Mouse (Mus musculus) testis, postnatal 14 days (tissue): ENCODE data around the gene Aasdh.
A peak's percentile ranks its signal among the peaks of the same experiment; 100 is the strongest.

Experiments used
- DNase-seq: peaks from one replicate; pipeline ENCODE4 v3.0.0; 2021; ENCODE audit warnings: low spot score

The Aasdh gene

GRCm38 (mm10) chr5:76910807-76911206 lies 5.5 kb upstream of the Aasdh start:
- DNase-seq, result no peak

GRCm38 (mm10) chr5:76906155-76906499 lies 813 bp upstream of the Aasdh start:
- no peak for DNase-seq

GRCm38 (mm10) chr5:76904713-76905404 lies 455 bp downstream of the Aasdh start:
- DNase-seq, result no peak

GRCm38 (mm10) chr5:76902131-76902530 lies 3.2 kb downstream of the Aasdh start:
- no peak for DNase-seq

- DNase-seq, result no peak
Measured at GRCm38 (mm10) chr5:76893084-76893483, 12.2 kb downstream of the Aasdh start.

GRCm38 (mm10) chr5:76892608-76893007 lies 12.7 kb downstream of the Aasdh start:
- no peak for DNase-seq

- no peak for DNase-seq
Measured at GRCm38 (mm10) chr5:76887011-76887410, 18.3 kb downstream of the Aasdh start.

- DNase-seq, result no peak
Measured at GRCm38 (mm10) chr5:76884107-76884506, 21.2 kb downstream of the Aasdh start.

- peak; percentile 26 for DNase-seq
Measured at GRCm38 (mm10) chr5:76876106-76876758, 29.1 kb downstream of the Aasdh start.

- no peak for DNase-seq
Measured at GRCm38 (mm10) chr5:76869553-76869952, 35.8 kb downstream of the Aasdh start.

- peak; percentile 53 for DNase-seq
Measured at GRCm38 (mm10) chr5:76868693-76869286, 36.5 kb downstream of the Aasdh start.

- no peak for DNase-seq
Measured at GRCm38 (mm10) chr5:76866819-76867218, 38.5 kb downstream of the Aasdh start.

GRCm38 (mm10) chr5:76858444-76858843 lies 46.9 kb downstream of the Aasdh start:
- no peak for DNase-seq

- DNase-seq, result no peak
Measured at GRCm38 (mm10) chr5:76857103-76858015, 48.0 kb downstream of the Aasdh start.

- DNase-seq, result no peak
Measured at GRCm38 (mm10) chr5:76855829-76856600, 49.3 kb downstream of the Aasdh start.

- peak; percentile 71 for DNase-seq
Measured at GRCm38 (mm10) chr5:76853549-76853948, 51.8 kb downstream of the Aasdh start.

GRCm38 (mm10) chr5:76851316-76851715 lies 54.0 kb downstream of the Aasdh start:
- DNase-seq, result no peak

- no peak for DNase-seq
Measured at GRCm38 (mm10) chr5:76847106-76847505, 58.2 kb downstream of the Aasdh start.

- no peak for DNase-seq
Measured at GRCm38 (mm10) chr5:76844618-76845186, 60.6 kb downstream of the Aasdh start.

- no peak for DNase-seq
Measured at GRCm38 (mm10) chr5:76843851-76844419, 61.4 kb downstream of the Aasdh start.

GRCm38 (mm10) chr5:76843448-76843847 lies 61.9 kb downstream of the Aasdh start:
- no peak for DNase-seq
